Mouse (Mus musculus): ENCODE data around the gene Adam10. TPM values are rescaled to one million over a fixed set of nuclear protein-coding genes. Genes with fewer than 3 reads are reported as not detected.

Gene Adam10
- 43.9 and 55.3 TPM in 2 replicates for polyA plus RNA-seq (2012)

DNA sequence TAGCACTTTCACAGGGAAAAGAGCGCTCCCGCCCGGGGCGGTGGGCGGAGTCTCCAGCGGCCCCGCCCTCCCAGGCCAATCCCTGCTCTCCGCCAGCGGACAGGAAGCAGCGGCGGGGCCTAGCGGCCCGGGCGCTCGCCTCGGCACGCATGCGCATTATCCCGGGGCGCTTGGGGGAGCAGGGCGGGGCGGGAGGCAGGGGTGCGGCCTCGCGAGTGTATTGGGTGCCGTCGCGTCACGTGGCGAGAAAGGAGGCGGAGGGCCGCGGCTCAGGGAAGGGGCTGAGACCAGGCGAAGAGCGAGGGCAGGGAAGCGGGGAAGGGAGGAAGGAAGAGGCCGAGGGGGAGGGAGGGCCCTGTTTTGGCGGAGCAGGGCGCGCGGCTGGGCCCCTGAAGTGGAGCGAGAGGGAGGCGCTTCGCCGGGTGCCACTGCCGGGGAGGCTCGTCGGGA lies at the start of gene Adam10:
TSS of gene Adam10 (plus strand) at position 316 of the 450 bp plus-strand sequence.
- TF ChIP-seq GATA1 (IDR thresholded peaks at IDR 0.05; ENCODE audit: low read length): no peak

DNA sequence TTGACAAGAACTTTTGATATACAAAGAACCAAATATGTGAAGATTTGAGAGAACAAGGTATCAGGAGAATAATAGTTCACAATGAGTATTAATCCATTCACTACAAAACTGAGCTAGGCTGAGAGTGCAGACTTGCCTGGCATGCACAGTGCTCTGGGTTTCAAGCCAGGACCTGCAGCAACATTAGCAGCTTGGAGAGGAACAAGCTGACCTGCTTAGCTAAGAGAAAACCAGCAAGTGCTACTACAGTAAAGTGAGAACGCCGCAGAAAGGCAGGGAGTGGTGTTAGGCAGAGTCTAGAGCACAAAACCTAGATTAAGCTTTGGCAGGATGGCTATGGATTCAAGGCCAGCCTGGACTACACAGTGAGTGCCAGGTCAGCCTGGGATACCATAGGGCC lies 49.1 kb upstream of the Adam10 start:
- no peak for TF ChIP-seq GATA1 (IDR thresholded peaks at IDR 0.05; ENCODE audit: low read length)

DNA sequence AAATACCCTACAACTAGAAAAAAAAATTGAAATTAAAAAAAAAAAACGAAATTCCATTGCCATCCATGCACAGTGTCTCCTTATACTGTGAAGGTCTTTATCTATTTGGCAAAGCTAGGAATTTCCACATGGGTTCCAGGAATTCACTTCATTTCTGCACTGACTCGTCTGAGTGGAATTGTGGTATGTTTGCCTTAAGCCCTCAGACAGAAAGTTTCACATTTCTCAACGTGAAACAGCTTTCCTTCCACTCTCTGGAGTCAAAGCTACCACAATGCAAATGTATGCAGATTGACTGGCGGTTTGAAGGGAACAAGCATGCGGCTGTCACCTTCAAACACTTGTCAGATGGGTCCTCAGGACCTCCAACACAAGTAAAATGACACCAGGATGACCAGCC lies 47.1 kb upstream of the Adam10 start:
- no peak for TF ChIP-seq GATA1 (IDR thresholded peaks at IDR 0.05; ENCODE audit: low read length)

DNA sequence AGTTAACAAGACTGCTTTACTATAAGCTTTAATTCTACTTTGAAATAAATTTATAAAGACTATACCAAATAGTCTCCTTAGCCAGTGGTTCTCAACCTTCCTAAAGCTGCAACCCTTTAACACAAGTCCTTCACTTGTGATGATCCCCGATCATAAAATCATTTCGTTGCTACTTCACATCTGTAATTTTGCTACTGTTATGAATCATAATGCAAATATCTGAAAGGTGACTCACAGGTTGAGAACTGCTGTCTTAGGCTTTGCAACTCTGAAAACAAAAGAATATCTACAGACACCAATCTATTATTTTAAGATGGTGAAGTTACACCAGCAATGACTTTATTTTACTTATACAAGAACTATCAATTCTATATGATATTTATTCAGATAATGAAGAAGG lies 42.0 kb upstream of the Adam10 start:
- no peak for TF ChIP-seq GATA1 (IDR thresholded peaks at IDR 0.05; ENCODE audit: low read length)

DNA sequence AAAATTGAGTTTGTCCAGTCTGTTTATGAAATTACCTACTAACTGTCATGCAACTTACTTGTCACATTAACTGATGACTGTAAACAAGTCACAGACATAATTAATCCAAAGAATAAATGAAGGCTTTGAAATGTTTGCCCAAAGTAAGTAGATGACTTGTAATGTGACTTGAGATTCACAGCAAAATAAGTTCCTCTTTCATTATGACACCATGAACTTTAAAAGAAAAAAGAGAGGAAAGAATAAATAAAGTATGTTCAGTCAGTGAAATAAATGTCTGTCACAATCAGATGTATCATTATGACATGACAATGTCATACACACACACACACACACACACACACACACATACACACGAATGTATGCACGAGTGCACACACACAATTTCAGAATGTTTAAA lies 28.5 kb upstream of the Adam10 start:
- no peak for TF ChIP-seq GATA1 (IDR thresholded peaks at IDR 0.05; ENCODE audit: low read length)

DNA sequence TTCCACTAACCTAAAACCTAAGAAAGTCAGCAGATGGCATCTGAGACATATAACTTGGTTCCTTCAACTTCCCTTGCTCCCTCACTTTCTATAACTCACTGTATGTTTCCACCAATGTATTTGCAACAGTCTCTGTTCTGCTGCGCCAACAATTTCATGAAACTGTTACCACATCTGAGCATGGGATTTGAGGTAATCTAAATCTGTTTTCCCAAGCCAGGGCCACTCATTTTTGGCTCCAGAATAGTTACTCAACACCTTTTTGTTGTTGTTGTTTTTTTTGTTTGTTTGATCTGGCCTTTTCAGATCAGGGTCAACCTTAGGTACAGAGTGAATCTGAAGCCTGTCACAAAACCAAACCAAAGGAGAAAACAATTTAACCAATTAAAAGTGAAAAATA lies 27.8 kb upstream of the Adam10 start:
- no peak for TF ChIP-seq GATA1 (IDR thresholded peaks at IDR 0.05; ENCODE audit: low read length)

DNA sequence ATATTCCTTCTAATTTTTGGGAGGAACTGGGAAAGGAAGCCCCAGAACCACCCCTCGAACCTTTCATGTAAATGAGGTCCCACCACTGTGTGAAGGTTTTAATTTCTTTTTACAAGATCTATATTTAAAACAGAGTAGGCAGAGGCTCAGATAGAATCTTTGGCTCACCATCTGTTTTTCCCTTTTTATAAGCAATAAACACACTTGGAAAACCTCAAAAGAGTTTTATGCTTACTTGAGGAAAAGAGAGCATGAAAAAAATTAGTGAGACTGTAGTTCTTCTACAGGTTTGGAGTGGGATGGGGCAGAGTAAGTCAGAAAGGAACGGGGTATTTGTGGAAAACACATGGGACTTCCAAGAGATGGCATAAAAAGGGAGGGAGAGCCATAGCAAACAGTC lies 26.6 kb upstream of the Adam10 start:
- no peak for TF ChIP-seq GATA1 (IDR thresholded peaks at IDR 0.05; ENCODE audit: low read length)

DNA sequence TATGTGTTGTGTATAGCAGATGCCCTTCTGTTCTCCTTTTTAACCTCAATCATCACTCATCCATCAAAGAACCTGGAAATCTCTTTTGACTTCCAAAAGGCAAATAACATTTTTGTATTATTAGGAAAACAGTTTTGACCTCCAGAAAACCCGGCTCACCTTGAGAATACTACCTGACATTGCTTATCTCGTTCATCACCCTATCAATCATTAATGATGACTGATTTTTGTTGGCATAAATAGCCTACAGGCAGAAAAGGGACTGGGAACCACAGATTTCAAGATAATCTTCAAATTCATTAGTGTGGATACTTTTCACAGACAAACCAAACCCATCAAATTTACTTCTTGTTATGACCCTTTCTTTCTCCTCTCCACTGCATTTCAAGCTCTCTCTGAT lies 24.9 kb upstream of the Adam10 start:
- TF ChIP-seq GATA1 (IDR thresholded peaks at IDR 0.05; ENCODE audit: low read length): no peak

DNA sequence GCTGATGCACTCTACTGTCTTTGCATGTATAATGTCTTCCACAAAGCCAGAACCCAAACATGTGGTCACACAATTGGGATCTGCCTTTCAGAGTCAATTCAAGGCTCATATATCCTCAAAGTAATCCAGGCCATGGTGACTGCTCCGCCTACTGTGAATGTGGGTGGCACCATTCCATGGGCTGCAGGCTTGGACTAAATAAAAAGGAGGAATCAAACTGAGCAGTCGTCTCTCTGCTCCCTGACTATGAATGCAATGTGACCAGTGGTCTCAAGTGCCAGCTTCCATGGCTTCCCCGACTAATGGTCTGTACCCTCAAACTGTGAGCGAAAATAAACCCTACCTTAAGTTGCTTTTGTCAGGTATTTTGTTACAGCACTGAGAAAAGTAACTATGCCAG lies 24.3 kb upstream of the Adam10 start:
- TF ChIP-seq GATA1 (IDR thresholded peaks at IDR 0.05; ENCODE audit: low read length): no peak

DNA sequence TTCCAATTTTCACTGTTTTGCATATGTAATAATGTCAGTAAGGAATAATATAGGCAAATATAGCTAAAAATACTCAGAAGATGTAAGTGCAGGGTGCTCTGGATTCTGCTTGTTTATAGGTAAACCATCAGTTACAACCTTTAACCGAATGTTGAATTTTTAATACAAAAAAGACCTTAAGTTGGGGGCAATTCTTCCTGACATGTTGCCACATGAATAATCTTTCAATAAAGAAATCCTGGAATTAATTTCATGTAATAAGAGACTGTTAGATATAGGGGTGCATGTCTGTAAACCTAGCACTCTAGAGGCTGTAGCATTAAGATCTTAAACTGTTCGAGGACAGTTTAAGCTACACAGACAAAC lies 23.1 kb upstream of the Adam10 start:
- no peak for TF ChIP-seq GATA1 (IDR thresholded peaks at IDR 0.05; ENCODE audit: low read length)

DNA sequence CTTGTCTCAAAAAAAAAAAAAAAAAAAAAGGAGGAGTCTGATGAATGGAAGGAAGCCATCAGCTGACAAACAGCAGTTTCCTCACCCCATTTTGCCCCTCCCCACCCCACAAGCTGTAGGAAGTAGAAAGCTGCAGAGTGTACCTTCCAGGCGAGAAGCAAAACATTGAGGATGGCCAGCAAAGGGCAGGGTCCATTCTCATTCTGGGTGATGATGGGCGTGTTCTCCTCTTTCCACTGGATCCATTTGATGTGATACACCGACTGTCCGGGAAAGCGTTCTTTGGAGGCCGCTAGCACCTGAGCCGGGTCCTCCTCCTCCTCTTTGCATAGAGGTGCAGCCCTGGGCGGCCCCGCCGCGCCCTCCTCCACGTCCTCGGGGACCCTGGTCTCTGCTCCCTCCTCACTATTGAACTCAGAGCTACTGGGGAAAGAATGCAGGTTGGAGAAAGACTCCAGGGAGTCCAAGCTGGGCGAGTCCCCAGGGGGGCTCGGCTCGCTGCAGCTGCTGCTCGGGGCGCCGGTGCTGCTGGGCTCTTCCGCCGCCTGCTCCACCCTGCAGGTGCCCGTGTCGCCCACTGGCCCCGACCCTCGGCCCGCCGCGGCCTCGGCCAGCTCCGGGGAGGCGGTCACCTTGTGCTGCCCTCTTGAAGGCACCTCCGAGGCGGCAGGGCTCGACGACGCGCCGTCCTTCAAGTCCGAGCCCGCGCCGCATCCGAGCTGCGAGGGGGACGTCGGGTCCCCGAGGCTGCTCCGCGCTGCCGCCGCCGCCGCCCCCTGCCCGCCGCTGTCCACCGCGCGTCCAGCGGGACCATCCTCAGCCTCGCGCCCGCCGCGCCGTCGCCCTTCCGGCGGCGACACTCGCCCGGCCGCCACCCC lies 22.4 kb upstream of the Adam10 start, which contains the start of gene Gm10642:
TSS of gene Gm10642 (plus strand) at position 122 of the 878 bp plus-strand sequence.
- no peak for TF ChIP-seq GATA1 (IDR thresholded peaks at IDR 0.05; ENCODE audit: low read length)

DNA sequence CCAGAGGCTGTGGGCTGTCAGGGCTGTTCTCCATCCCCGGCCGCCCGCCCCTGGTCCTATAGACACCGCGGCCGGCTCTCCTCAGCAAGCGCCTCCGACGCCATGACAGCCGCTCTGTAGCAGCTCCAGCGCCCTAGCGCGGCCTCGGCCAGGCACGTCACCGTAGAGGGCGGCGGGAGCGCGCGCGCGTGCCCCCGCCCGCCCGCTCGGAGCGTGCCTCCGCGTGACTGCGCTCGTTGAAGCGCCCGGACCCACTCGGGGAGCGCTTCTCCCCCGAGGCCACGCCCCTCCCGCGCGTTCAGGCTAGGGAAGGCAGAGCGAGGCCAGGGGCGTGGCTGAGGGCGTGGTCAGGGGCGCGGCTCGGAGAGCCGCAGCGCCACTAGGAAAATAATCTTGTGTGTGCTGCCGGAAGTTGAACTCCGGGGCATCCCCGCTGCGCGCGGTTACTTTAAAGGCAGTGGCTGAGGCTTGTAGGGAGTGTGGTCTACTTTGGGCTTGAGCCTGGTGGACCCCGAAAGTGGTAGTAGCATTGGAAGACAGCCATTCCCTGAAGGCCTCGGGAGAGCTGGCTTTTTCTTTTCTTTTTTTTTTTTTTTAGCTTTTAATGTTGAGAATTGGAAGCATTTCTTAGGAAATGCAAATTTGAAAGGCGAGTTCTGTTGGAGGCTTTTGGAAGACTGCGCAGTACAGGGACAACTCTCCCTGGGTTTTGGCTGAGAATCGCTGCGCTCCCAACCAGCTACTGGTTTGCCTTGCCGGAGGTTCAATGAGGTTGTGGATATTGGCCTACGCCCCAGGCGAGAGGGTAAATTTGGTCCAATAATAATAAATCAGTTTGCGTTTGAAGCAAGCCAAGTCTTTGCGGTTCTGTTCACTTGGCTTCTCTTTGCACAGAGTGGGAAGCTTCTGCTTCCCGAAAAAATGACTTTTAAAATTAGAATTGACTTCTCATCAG lies 21.5 kb upstream of the Adam10 start, which contains the start of gene Mindy2:
TSS of gene Mindy2 (minus strand) at position 162 of the 955 bp plus-strand sequence.
- TF ChIP-seq GATA1 (IDR thresholded peaks at IDR 0.05; ENCODE audit: low read length): no peak

DNA sequence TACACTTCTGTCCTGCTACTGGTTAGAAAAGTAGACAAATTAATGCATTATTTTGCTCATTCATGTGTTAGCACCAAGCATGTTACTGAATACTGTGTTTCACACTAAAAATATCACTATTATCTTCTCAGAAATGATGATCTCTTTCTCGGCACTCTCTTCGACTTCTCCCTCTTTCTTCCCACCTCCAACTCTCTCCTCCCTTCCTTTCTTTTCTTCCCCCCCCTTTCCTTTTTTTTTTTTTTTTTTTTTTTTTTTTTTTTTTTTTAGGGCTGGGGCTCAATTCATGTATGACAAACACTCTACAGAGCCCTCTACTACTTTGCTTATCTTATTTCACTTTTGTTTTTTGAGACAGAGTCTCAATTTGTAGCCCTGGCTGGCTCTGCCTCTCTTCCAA lies 20.5 kb upstream of the Adam10 start:
- TF ChIP-seq GATA1 (IDR thresholded peaks at IDR 0.05; ENCODE audit: low read length): no peak

DNA sequence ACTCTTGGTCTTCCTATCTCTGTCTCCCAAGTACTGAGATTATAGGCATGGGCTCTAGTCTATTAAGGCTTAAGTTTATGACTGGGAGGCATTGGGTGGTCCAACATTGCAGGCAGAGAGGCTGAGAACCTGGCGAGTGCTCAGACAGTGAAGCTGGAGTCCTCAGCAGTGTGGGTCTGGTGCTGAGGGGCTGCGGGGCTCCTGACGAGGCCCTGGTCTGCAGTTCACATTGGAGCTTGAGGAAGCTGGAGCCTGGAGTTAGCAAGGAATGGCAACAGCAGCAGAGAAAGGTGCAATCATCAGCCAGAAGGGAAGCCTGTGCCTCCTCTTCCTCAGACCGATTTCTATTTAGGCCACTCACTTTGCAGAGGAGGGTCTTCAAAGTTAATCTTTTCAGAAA lies 13.9 kb upstream of the Adam10 start:
- no peak for TF ChIP-seq GATA1 (IDR thresholded peaks at IDR 0.05; ENCODE audit: low read length)

DNA sequence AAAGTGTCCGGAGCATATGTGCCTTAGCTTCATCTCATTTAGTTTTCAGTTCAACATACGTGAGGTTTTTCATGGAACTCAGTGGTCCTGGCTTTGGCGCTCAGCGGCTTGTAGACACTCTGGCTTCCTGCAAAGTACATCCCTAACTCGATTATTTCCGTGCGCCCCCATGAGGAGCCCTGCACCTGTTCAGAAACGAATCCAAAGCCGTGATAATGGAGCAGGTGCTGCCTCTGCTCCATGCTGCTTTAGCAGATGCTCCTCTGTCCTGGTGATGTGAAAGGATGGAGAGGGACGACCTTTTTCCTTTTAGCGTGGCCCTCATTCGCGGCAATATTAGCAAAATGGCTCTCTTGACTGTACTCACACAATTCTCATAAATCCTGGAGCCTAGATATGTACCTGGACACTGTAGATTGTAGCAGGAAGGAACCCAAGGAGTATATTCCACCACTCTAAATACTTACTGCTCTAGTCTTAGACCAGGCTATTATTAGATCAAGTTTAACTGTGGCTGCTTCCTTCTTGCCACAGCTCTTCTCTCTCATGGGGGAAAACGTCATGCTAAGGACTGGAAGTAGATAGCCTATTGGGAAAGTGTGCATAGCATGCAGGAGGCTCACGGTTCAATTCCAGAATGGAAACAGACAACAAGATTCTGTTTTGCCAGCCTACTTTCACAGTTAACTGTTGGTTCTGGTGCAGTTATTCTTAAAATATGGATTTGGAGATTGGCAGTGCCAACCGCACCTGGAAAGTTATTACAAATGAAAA lies 13.2 kb upstream of the Adam10 start:
- TF ChIP-seq GATA1 (IDR thresholded peaks at IDR 0.05; ENCODE audit: low read length): no peak
